Mouse (Mus musculus): Measurements from ENCODE around the gene Col4a3.

The Col4a3 gene

DNA sequence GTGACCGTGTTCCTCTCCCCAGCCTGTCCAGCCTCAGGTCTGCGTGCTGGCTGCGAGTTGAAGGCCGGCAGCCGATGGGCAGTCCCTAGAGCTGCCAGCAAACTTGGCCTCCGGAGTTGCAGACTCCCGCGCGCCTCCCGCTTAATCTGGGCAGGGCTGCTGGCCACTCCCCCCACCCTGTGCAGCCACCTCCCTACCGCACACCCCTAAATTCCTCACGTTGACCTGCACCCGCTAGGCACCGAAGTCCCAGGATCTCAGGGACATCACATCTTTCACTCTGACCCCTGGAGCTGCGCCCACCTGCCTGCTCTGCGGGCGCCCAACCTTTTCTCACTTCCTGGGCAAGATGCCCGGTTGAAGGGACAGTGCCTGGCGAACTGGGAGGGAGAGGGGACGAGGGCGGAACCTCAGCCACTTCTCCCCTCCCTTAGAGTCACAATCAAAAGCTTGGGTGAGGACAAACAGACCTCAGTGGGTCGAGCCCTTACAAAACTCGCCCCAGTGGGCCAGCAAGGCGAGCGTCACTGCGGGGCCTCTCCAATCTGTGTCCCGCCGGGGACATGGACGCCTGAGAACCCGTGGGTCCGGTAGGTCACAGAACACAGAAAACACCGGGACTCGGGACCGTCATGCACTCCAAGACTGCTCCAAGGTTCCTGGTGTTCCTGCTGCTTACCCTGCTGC lies at the start of gene Col4a3, which contains the start of gene Col4a4:
Col4a3 (plus strand) TSS at position 209 of the 687 bp plus-strand sequence.
Col4a4 (minus strand) TSS at position 137 of the 687 bp plus-strand sequence.
- peak; percentile 10 for DNase-seq

DNA sequence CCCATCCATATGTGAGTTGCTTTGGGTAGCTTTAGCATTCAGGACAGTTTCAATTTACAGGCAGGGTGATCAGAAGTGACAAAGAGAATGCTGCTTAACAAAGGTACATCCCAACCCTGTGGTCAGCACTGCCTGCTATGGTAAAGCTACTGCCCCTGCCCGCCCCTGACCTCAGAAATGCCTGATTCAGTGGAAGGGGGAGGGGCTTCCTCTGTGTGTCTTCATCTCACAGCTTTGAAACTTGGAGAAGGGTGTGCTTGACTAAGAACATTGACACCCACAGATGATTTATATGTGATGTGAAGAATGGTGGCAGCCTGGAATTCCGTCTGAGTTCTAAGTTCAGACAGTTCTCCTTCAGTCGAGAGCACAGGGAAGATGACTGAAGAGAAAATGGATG lies 48.9 kb upstream of the Col4a3 start:
- DNase-seq: no peak

DNA sequence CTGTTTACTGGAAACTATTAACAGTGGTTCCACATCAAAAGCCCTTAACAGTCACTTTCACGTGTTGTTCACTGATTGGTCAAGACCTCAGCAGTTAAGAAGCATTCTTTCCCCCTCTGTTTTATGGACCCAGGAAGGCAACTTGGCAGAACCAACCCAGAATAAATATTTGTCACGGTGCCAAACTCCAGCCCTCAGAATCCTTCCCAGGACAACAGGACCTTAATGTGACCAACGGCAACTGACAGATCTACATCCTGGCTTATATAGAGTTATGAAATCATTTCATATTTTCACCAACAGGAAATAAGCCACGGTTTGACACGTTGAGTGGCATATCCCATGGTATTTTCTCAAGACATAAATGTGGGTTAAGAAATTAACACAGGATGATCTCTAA lies 46.7 kb upstream of the Col4a3 start:
- DNase-seq: no peak

DNA sequence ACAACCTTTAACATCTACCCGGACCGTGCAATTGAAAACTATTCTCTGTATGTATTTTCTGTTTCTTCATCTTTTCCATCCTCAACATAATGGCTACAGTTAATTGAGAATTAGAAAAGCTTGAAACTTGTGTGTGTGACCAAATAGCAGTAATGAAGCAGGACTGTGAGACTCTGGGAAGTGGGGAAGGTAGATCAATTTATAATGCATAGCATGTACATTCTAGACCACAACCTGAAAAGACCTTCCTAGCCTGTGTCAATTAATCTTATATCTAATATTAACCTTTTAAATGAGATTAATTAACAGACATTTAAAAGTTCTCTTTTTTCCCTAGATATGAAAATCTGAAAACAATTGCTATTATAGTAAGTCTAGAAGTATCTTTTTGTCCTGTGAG lies 42.8 kb upstream of the Col4a3 start:
- DNase-seq: no peak

DNA sequence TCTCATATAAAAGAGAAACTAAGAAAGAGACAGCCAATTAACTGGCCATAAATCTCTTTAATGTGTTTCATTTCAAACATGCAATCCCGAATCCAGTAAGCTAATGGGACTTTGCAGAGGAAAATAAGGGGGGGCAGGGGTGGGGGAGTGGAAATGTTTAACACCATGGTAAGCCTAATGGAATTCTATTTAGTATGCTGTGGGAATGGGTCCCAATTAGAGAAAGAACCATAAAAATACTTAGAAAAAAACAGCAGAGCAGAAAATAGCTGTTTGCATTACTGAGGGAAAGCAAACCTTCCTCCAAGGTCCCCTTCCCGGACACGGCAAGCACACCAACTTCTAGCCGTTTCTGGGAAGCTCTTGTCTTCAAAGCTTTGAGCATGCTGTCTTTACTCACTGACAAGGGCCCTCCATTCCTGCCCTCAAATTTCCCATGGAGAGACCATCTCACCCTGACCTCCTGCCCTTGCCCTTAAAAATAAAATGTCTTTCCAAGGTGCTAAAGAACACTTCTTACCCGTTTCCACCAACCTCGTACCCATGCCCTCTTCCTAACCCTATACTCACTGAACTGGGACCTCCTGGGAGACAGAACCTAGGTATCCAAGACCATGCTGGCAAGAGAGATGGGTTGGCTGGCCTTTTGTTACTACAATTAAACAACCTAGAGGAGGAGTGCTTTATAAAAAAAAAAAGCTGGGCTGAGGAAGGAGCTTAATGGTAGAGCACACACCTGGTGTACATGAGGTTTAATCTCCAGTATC lies 42.1 kb upstream of the Col4a3 start:
- no peak for DNase-seq

DNA sequence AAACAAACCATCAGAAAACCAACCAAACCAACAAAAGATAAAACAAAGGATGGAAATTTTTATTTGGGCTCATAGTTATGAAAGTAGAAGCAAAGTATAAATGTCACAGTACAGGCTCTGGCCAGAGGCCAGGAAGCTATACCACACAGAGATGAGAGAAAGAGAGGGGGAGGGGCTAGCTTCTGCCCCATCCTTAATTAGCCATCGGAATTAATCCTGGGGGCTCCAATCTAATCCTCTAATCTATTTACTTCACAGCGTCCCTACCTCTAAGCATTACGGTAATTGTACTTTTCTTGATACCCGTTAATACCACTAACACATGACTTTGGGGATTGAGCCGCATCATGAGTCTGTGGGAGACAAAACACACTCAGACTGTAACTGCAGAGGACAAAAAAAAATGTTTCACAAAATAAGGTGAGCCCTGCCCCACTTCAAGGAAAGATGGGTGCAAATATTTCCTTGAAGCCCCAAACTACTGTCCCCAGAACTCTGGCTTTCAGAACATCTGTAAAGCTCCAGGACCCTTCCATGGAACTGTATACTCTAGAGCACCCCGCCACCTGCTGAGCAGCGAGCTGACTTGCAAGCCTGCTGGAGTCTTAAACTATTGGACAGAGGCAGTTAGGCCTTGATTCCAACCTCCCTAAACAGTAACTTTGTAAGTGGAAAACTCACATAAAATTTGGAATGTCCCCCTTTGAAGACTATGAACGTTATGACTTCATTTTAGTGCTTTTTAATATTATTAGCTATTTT lies 41.3 kb upstream of the Col4a3 start:
- no peak for DNase-seq

DNA sequence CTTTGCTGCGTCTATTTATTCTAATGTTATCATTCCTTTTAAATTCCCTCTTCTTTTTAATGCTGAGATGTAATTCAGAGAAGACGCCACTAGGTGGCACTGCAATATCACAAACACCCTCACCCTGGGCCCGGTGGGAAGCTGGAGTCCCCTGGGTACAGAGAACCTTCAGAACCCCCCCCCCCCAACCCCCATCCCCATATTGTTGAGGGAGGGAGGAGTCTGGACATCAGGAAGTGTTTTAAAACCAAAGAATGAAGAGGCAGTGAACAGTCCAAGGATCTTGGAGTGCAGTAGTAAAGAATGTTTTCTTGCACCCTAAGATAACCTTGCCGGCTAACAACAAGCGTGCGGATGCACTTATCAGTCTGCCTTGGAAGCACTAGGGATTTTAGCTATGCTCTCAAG lies 32.3 kb upstream of the Col4a3 start:
- no peak for DNase-seq

DNA sequence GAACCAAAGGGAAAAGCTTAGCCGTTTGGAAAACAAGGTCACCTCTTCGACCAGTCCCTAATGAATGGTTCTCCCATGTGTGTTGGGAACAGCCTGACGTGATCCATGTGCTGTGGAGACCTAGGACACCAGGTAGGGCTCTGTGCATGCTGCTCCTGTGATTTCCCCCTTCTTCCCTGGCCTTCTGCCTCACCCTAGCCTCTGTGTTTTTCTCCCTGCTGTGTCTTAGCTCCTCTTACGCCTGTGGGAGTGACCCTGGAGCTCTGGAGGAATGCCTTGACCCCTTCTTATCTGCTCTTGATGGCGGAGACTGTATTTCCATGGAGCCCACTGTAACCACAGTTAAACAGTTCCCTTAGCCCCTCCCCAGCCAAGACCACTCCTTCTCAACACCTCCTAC lies 31.8 kb upstream of the Col4a3 start:
- no peak for DNase-seq

DNA sequence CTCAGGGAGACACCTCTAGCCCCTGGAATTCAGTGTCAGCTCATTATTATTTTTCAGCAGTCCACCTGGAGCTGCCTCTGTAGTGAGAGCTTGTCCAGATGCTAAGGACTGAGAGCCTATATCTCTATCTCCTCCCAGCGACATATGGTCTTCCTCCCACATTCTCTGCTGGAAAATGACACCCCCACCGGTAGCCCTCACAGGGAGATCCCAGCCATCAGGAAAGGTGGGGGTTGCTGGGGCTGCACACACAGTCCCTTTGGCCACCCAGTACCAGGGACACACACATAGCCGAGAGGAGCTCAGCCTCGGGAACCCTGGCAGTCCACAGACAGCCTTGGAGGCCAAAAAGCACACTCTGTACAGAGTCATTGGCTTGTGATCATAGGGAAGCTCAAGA lies 26.5 kb upstream of the Col4a3 start:
- DNase-seq: no peak

DNA sequence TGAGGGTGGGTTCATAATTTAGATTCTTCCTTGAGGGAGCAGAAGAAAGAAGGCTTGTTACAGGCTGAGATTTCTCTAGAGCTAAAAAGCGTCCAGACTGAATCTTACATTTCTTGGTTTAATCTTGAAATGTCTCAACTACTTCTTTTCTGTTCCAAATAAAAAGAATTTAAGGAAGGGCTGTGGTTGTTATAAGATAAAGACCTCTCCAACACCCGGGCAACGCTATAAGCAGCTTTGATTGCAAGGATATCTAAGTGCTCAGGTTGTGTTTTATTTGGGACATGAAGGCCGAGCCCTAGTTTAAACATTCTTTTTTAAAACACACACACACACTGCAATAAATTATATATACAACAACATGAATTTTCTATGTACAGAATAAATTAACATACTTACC lies 17.3 kb upstream of the Col4a3 start:
- DNase-seq: no peak

DNA sequence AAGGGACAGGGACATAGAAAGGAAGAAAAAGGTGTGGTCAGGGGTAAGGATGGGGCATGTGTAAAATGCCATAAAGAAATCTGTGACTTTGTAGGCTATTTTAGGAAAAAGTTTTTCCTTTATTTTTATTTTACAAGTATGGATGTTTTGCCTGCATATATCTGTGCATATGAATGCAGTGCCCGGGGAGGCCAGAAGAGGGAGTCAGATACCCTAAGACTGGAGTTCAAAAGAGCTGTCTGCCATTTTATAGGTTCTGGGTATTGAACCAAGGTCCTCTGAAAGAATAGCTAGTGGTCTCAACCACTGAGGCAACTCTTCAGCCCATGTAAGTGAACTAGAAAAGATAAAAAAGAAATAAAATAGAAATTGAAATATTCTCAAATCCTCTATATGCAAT lies 15.0 kb upstream of the Col4a3 start:
- DNase-seq: no peak

DNA sequence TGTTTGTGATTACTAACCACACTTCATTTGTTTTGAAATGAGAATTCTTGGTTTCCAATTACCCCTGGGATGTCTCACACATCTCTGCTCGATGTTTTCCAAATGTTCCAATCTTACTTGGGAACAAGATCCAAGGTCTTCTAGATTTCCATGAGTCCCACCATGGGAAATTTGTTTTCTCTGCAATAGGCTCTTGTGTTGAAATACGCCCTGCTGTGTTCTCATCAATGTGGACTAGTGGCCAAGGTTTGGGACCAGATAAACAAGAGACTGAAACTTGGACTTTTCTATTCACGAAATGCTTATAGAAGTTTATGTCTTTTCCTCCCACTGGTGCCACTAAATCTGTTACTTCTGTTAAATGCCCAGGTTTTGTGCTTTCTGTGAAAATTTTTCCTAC lies 11.0 kb upstream of the Col4a3 start:
- no peak for DNase-seq

DNA sequence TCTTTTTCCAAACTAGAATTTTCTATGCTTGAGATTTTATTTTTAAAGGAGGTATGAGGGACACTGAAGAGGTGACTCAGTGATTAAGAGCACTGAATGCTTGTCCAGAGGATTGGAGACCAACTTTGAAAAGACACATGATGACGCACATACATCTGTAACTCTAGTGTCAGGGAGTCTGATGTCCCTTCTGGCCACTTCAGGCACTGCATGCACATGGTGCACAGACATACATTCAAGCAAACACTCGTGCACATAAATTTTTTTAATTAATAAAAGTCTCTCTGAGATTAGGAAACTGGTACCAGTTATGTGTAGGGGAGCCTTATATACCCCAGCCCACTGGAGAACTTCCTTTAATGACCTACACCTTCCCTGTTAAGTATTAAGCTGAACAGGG lies 10.5 kb upstream of the Col4a3 start:
- DNase-seq: no peak

DNA sequence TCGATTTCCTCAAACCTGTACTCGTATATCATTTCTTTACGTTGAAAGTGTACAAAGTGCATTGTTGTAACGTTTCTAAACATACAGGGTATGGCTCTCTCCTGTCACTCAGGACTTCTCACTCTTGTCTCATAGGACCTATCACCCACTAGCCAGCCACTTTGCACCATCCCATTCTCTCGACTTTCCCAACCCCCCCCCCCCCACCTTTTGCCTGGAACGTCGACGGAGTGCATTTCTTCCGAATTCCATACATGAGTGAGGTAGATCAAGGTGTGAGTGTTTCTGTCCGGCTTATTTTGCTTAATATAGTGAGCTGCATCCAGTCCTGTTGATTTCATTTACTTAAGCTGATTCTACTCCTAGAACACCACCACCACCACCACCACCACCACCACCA lies 9.4 kb upstream of the Col4a3 start:
- no peak for DNase-seq

DNA sequence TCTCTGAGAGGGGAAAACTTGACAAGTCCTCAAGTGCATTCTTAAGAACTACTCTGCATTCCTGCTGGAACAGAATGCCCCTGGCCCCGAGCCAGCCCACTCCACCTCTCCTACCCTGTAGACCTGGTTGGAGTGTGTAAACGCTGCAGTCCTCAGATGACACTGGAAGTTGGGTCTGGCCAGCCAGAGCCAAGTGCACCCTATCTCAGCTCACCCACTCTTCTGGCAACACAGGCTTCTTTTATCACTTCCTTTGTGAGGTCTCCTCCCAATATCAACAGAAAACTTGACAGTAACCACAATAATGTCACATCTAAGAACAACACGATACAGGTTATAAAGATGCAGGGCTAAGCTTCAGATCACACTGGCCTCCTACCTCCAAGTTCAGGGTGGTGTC lies 8.8 kb upstream of the Col4a3 start:
- no peak for DNase-seq

DNA sequence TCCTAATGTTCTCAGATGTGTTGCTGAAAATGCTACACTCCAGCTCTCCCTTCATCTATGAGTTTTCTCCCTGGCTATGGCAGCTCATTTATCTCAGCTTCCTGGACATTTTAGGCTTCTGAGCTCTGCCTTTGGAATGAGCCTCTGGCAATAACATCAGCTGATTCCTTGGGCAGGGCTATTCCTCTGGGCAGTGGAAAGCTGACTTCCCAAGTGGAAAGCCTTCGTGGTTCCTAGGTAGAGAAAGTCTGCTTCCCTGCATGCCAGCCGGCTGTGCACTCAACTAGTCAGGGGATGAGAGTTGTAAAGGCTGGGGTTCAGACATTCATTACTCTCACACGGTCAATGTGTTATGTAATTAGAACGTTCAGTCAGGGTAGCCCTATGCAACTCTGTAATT lies 8.4 kb upstream of the Col4a3 start:
- DNase-seq: no peak

DNA sequence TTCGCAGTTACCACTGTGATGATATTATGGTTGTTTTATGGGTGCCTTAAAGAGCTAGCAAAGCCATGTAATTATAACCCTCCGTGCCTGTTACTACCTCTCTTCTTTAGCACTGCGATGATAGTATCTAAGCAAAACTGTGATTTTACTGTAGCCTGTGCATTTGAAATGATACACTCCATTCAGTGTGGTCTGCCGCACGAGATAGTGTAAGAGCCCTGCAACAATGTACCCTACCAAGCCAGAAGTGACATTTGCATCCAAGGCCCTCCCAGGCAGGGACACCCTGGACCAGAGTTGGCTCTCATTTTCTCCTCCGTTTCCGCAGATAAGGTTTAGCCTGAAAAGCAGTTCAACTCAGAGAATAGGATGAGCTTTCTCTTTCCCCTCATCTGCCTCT lies 740 bp upstream of the Col4a3 start:
- DNase-seq: no peak

DNA sequence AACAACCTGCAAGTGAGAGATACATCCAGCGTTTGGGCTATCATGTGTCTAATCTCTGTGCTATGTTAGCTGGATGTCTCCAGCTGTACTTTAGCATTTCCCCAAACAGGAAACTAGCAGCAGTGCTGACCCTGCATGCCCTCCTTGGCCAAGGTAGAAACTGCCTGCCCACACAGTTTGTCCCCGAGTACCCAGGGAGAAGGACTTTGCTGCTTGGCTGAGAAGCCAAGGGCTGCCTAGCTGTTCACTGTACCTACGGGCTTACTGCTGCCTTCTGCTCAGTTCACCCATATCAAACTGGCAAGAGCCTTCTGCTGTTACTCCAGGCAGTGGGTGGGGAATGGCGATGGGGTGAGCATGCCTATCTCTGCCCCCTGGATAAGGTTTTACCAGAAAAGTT lies 3.5 kb downstream of the Col4a3 start:
- DNase-seq: no peak

DNA sequence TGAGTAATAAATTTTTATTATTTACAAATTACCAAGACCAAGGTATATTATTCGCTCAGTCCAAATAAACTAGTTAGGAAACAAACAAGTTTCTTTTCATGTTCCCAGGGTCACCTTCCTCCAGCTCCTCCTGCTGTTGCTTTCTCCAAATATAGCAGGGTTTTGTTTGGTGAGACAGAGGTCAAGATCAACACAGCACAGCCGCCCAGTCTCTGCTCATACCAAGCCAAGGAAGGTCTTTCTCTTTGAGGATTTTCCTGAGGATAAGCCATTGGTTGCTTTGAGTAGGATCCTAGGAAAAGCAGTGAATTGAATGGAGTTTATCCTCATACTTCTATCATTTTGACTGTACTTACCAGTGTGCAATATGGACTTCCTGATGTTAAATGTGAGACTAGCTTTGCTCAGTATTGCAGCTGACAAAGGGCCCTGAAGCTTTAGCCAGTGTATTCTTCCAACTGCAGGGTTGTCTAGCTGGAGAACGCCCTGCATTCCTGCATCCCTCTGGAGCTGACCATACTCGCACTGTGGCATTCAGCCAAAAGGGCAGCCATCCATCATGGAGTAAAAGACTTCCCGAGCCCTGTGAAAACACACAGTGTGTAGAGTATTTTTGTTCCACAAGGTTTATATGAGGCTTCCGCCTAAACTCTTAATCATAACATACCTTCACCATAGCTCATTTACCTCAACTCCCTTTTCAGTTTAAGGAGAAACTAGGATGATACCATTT lies 10.3 kb downstream of the Col4a3 start:
- no peak for DNase-seq

DNA sequence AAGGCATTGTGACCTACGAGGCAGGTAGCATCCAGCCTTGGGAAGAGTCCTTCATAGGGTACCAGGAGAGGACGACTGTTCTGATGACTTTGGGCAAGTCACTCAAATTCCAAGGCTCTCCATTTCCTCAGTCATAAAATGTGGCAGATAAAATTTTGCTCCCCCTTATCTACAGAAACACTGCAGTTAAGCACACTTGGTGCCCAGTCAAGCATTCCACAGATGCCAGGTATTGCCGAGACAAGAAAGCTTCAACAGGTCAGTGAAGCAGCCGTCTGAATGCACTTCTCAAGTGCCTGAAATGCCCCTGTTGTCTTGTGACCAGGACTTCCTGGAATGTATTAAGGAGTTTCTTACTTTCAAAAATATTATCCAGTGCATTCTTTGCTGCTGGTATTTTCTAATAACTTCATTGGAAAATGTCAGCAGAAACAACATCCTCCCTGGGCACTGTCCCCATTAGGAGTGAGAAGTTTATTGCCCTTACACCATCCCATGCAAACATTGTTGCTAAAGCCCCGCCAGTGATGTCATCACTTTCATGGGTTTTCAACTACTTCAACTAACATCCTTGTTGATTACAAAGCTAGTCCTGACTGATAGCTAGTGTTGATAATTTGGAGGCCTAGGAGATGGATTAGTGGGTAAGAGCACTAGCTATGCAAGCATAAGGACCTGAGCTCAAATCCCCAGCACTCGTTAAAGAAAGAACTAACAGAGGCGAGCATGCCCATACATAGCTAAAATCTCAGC lies 16.7 kb downstream of the Col4a3 start:
- DNase-seq: no peak

DNA sequence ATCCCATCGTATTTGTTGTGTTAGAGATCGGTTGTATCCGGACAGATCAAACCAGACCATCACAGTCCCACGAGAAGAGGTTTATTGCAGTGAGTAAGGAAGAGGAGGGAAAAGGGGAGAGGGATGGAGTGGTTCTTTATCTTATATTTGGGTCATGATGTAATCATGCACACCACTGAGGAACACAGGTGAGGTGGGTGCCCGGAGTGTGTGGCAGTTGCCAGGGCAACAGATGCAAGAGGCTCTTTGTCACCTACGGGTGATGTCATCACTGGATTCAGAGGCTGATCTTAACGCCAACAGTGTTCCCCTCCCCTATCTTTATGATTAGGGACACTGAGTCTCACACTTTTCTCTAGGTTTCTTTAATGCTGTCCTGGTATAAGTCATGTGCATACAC lies 18.6 kb downstream of the Col4a3 start:
- no peak for DNase-seq

DNA sequence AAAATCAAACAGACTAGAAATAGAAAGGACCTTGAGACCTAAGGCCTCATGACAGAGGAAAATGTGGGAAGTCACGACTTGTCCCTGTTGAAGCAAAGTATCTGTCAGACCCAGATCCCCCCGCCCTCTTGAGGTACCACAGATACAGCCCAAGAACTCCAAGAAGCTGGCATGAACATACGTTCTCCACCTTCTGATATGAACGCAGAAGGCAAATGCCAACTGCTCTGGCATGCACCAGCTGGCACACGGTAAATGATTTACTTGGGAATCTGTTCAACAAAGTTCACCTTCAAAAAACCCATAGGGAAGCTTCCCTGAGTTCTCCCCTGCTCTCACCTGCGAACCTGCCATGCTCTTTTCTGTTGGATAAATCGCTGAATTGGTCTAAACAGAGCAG lies 19.1 kb downstream of the Col4a3 start:
- no peak for DNase-seq
